Mouse (Mus musculus) kidney, postnatal 25 days (tissue): ENCODE measurements around the gene Prcc.

ENCODE experiments used
- DNase-seq, 2 experiments: peaks; one replicate each; pipeline ENCODE4 v3.0.0; 2021; ENCODE audit warnings: mixed read lengths in 2 of 2

Prcc gene

GRCm38 (mm10) chr3:87885281-87886003 is at the start of gene Prcc:
TSS of gene Prcc (minus strand) at chr3:87885608.
- DNase-seq = peak; percentile 89 to 97

- DNase-seq = peak; percentile 45 to 65
Measured at GRCm38 (mm10) chr3:87935201-87935600, 49.8 kb upstream of the Prcc start.

- DNase-seq = no peak
Measured at GRCm38 (mm10) chr3:87934501-87934900, 49.1 kb upstream of the Prcc start.

GRCm38 (mm10) chr3:87934026-87934425 is 48.6 kb upstream of the Prcc start:
- DNase-seq = no peak

- peak; percentile 97 to 98 for DNase-seq
Measured at GRCm38 (mm10) chr3:87930078-87930795, 44.8 kb upstream of the Prcc start, which contains the start of the genes Isg20l2 and Rrnad1. TSS of gene Isg20l2 (plus strand) at chr3:87930314. TSS of gene Rrnad1 (minus strand) at chr3:87930717.

GRCm38 (mm10) chr3:87929341-87930077 is 44.1 kb upstream of the Prcc start:
- no peak for DNase-seq

- DNase-seq = no peak
Measured at GRCm38 (mm10) chr3:87927452-87927851, 42.0 kb upstream of the Prcc start.

- DNase-seq = no peak
Measured at GRCm38 (mm10) chr3:87924996-87925395, 39.6 kb upstream of the Prcc start.

- DNase-seq = no peak
Measured at GRCm38 (mm10) chr3:87920270-87920943, 35.0 kb upstream of the Prcc start.

GRCm38 (mm10) chr3:87919336-87920108 is 34.1 kb upstream of the Prcc start, which contains the start of gene Mrpl24:
TSS of gene Mrpl24 (plus strand) at chr3:87919506.
- peak; percentile 82 to 91 for DNase-seq

- no peak for DNase-seq
Measured at GRCm38 (mm10) chr3:87918551-87918950, 33.1 kb upstream of the Prcc start.

GRCm38 (mm10) chr3:87916990-87917389 is 31.6 kb upstream of the Prcc start:
- DNase-seq = no peak

GRCm38 (mm10) chr3:87913891-87914290 is 28.5 kb upstream of the Prcc start:
- no peak for DNase-seq

- DNase-seq = no peak
Measured at GRCm38 (mm10) chr3:87913491-87913890, 28.1 kb upstream of the Prcc start.

- DNase-seq = peak; percentile 92 to 96
Measured at GRCm38 (mm10) chr3:87910573-87911141, 25.2 kb upstream of the Prcc start.

- no peak for DNase-seq
Measured at GRCm38 (mm10) chr3:87909874-87910273, 24.5 kb upstream of the Prcc start.

GRCm38 (mm10) chr3:87909381-87909780 is 24.0 kb upstream of the Prcc start:
- DNase-seq = no peak

GRCm38 (mm10) chr3:87907906-87908305 is 22.5 kb upstream of the Prcc start:
- DNase-seq = peak; percentile 35 to 66

GRCm38 (mm10) chr3:87906981-87907857 is 21.8 kb upstream of the Prcc start:
- peak; percentile 43 to 77 for DNase-seq

- DNase-seq = peak; percentile 56 to 90
Measured at GRCm38 (mm10) chr3:87906601-87906980, 21.2 kb upstream of the Prcc start.
